Comparison of ENCODE assay signal across 9 mouse cellular contexts in genomic region chr8:70409455-70409871, GRCm38 (mm10). TPM values are rescaled to one million over a fixed set of nuclear protein-coding genes. Genes with fewer than 3 reads are reported as not detected.
DNase-seq lines count a peak whose midpoint lies in the region; ATAC-seq and TF ChIP-seq lines count a peak whose summit lies in the region.
"Had no signal": no experiment of that assay in that cellular context is flagged by ENCODE, and none has a peak within 500 bp of the region (broad histone marks: within the 10 kb centered on the region; RNA-seq: fewer than 3 reads in every experiment).

No protein-coding gene starts in this region.

- peaks cover 36% of the 10 kb centered on the region for H3K4me1 ChIP-seq in hindbrain, embryonic 12.5 days
- H3K4me1 ChIP-seq in small intestine, adult 2 months (ENCODE audit: control insufficient read depth, insufficient read depth, insufficient read length, low read length) = peaks cover 27% of the 10 kb centered on the region

- H3K4me2 ChIP-seq in hindbrain, embryonic 12.5 days (replicated peaks) = no peak overlapping the region

- H3K9me3 ChIP-seq in hindbrain, embryonic 12.5 days (replicated peaks) = no peaks in the 10 kb centered on the region

- peak; percentile 32 for DNase-seq in gastrocnemius, postnatal 10 days
- DNase-seq in gastrocnemius, postnatal 4 days (ENCODE audit: low spot score in 2 of 2) = no peak
- peak; percentile 54 to 58 for DNase-seq in cerebellum, postnatal 36 days
- DNase-seq in lung, adult 18-20 months = peak; percentile 62 to 74
- DNase-seq in thymus, postnatal 36 days = no peak
- no peak for DNase-seq in urinary bladder, postnatal 10 days (ENCODE audit: low spot score)

- H3K9ac ChIP-seq in hindbrain, embryonic 12.5 days = peak overlapping the region; percentile 37; the same call in 1 of the 2 replicates

- no peak for TF ChIP-seq POLR2A in small intestine, adult 2 months (IDR thresholded peaks at IDR 0.05; ENCODE audit: low read depth, low read length)

- H3K4me3 ChIP-seq in hindbrain, embryonic 12.5 days = no peak overlapping the region
- no peak overlapping the region for H3K4me3 ChIP-seq in small intestine, adult 2 months (ENCODE audit: low read depth, low read length)

- H3K27me3 ChIP-seq in hindbrain, embryonic 12.5 days = no peaks in the 10 kb centered on the region
- H3K27me3 ChIP-seq in small intestine, adult 2 months (ENCODE audit: control insufficient read depth, insufficient read depth, low read length) = no peaks in the 10 kb centered on the region

- TF ChIP-seq CTCF in small intestine, adult 2 months (IDR thresholded peaks at IDR 0.05; ENCODE audit: extremely low read depth, insufficient read length, insufficient replicate concordance, low read depth, low read length) = no peak

- 69% methylated on average over 9 of the region's 9 CpGs for WGBS in hindbrain, embryonic 12.5 days
- WGBS in small intestine, adult 2 months = 14% methylated on average over 9 of the region's 9 CpGs

- peak overlapping the region; percentile 82 for H3K27ac ChIP-seq in hindbrain, embryonic 12.5 days
- peak overlapping the region; percentile 2; the same call in 1 of the 2 replicates for H3K27ac ChIP-seq in small intestine, adult 2 months (ENCODE audit: insufficient read depth, low read depth, low read length)
- H3K27ac ChIP-seq: macrophage had no signal

- ATAC-seq in hindbrain, embryonic 12.5 days (ENCODE audit: low FRiP score) = no peak

- H3K36me3 ChIP-seq in hindbrain, embryonic 12.5 days = peaks cover 7% of the 10 kb centered on the region
- no peaks in the 10 kb centered on the region for H3K36me3 ChIP-seq in small intestine, adult 2 months (ENCODE audit: control insufficient read depth, insufficient read depth, low read length)

RNA-seq across cellular contexts. Expression of gene Crtc1, which starts 29.9 kb away (rescaled TPM):
- total RNA-seq in gastrocnemius, postnatal 10 days (2021) = 10 to 100 TPM in 1 of 2 experiments, 1 to 10 TPM in 1; 8.9 to 12.0 TPM
- 10 to 100 TPM; 16.4 to 20.8 TPM for total RNA-seq in gastrocnemius, postnatal 4 days (2021)
- 24.6 and 27.1 TPM in 2 replicates for polyA plus RNA-seq in hindbrain, embryonic 12.5 days (2016; fragmentation: Nextera tagmentation; extraction: Ambion mirVana)
- 9.4 and 15.1 TPM in 2 replicates for polyA plus RNA-seq in small intestine, adult 2 months (2012; rRNA removed)

RNA-seq across cellular contexts. Expression of gene Comp, which starts 36.1 kb away (rescaled TPM):
- 10 to 100 TPM; 18.4 to 20.2 TPM for total RNA-seq in gastrocnemius, postnatal 10 days (2021)
- 1 to 10 TPM; 4.6 to 9.3 TPM for total RNA-seq in gastrocnemius, postnatal 4 days (2021)
- 1.2 and 3.0 TPM in 2 replicates for polyA plus RNA-seq in hindbrain, embryonic 12.5 days (2016; fragmentation: Nextera tagmentation; extraction: Ambion mirVana)
- 0.13 and 1.2 TPM in 2 replicates for polyA plus RNA-seq in small intestine, adult 2 months (2012; rRNA removed)
- polyA plus RNA-seq: macrophage had no signal

RNA-seq across cellular contexts. Expression of gene Upf1, which starts 56.4 kb away (rescaled TPM):
- total RNA-seq in gastrocnemius, postnatal 10 days (2021) = 10 to 100 TPM; 34.2 to 37.3 TPM
- total RNA-seq in gastrocnemius, postnatal 4 days (2021) = 10 to 100 TPM; 45.0 to 47.9 TPM
- polyA plus RNA-seq in hindbrain, embryonic 12.5 days (2016; fragmentation: Nextera tagmentation; extraction: Ambion mirVana) = 34.2 and 34.3 TPM in 2 replicates
- 29.1 and 43.8 TPM in 2 replicates for polyA plus RNA-seq in small intestine, adult 2 months (2012; rRNA removed)

Comparison
In these comparisons a context has a peak if more than half of its experiments do, and no peak if none do; other contexts are left out.
1. DNase-seq: peak in gastrocnemius, postnatal 10 days (single experiment), cerebellum, postnatal 36 days (2 of 2) and lung, adult 18-20 months (2 of 2); none in gastrocnemius, postnatal 4 days (0 of 2), thymus, postnatal 36 days (0 of 2) and urinary bladder, postnatal 10 days (single experiment).